Mouse (Mus musculus) ES-Bruce4 (cell line): ENCODE data around the gene Dnah5.

Experiments
- CTCF ChIP-seq: IDR thresholded peaks from one replicate; pipeline ENCODE4 v1.8.1; 2011; ENCODE audit warnings: low read depth, low read length
- POLR2A ChIP-seq: IDR thresholded peaks from one replicate; pipeline ENCODE4 v1.8.1; 2011; ENCODE audit warnings: low read length; ENCODE audit not compliant: insufficient read depth

DNA sequence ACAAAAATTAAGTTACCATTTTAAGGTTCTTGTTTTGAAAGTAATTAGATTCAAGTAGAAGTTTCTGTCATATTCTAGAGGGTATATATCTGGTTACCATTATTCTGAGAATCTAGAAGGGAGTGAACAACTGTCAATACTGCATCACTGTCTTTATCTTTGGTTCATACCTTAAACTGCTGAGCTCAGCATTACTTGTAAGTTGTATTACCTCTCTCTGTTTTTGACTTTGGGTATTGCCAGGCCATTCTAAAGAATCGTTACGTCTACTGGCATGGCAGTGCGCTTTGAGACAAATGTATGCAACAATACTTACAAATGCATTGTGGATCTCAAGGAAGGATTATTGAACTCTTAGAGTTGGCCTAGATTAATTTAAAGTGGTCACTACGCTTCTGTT is 240.9 kb downstream of the Dnah5 start:
- TF ChIP-seq POLR2A, result no peak
- TF ChIP-seq CTCF, result no peak
